Mouse (Mus musculus) hindbrain, embryonic 10.5 days (tissue): ENCODE data around the gene Slc12a1. TPM values are rescaled to one million over a fixed set of nuclear protein-coding genes. Genes with fewer than 3 reads are reported as not detected.

Experiments used
- DNase-seq: peaks from one replicate; pipeline ENCODE4 v3.0.0-alpha.2; 2017; ENCODE audit warnings: low spot score
- H3K27ac ChIP-seq: fragments of 300-500 bp; sonication (generic); 2 replicates; pipeline ENCODE4 v1.5.1; 2016; ENCODE audit warnings: mild to moderate bottlenecking, moderate library complexity
- H3K27me3 ChIP-seq: fragments of 300-500 bp; sonication (generic); 2 replicates; pipeline ENCODE4 v1.6.1; 2016; ENCODE audit warnings: mild to moderate bottlenecking; ENCODE audit not compliant: poor library complexity, insufficient read depth, severe bottlenecking
- H3K36me3 ChIP-seq: fragments of 300-500 bp; sonication (generic); 2 replicates; pipeline ENCODE4 v1.6.1; 2016; ENCODE audit warnings: mild to moderate bottlenecking, moderate library complexity
- H3K4me1 ChIP-seq: fragments of 300-500 bp; sonication (generic); replicated peaks from 2 replicates; pipeline ENCODE4 v1.6.1; 2016; ENCODE audit warnings: mild to moderate bottlenecking
- H3K4me3 ChIP-seq: fragments of 300-500 bp; sonication (generic); 2 replicates; pipeline ENCODE4 v1.5.1; 2016; ENCODE audit warnings: mild to moderate bottlenecking, moderate library complexity
- H3K9me3 ChIP-seq: fragments of 300-500 bp; sonication (generic); 2 replicates; pipeline ENCODE4 v1.6.1; 2016; ENCODE audit warnings: mild to moderate bottlenecking, moderate library complexity
- WGBS: fragments of 180-500 bp; shearing (Covaris S2); methylation state at CpG from one replicate; pipeline ENCODE4 v1.1.7; 2016; 5-methylcytosine and 5-hydroxymethylcytosine counted together
- polyA plus RNA-seq: library from polyadenylated mRNA; unstranded; fragments of >200 nt; fragmentation: Nextera tagmentation; extraction: Ambion mirVana; gene quantifications from 2 replicates; pipeline ENCODE4 v1.2.1, GENCODE M21; 2016

Slc12a1 gene
- polyA plus RNA-seq, 1 experiment from 2014 or later, result not detected

GRCm38 (mm10) chr2:125276692-125277091, 124.4 kb downstream of the Slc12a1 start:
- WGBS, result 86% methylated on average over 5 of the region's 5 CpGs
- no peak overlapping the region for H3K27ac ChIP-seq
- H3K9me3 ChIP-seq, result no peaks in the 10 kb centered on the region
- DNase-seq, result no peak
- no peaks in the 10 kb centered on the region for H3K27me3 ChIP-seq
- H3K36me3 ChIP-seq, result no peaks in the 10 kb centered on the region
- H3K4me1 ChIP-seq, result peaks cover 5% of the 10 kb centered on the region; the same call in 1 of the 2 replicates
- H3K4me3 ChIP-seq, result no peak overlapping the region

- Histone ChIP-seq H3K36me3 (no peaks in the 10 kb centered on the region), H3K4me3 (no peak overlapping the region), H3K27me3 (no peaks in the 10 kb centered on the region), H3K9me3 (no peaks in the 10 kb centered on the region), H3K4me1 (peaks cover 5% of the 10 kb centered on the region; the same call in 1 of the 2 replicates), H3K27ac (no peak overlapping the region)
- 80% methylated on average over 7 of the region's 7 CpGs for WGBS
- DNase-seq, result no peak
These were observed 126.2 kb downstream of the Slc12a1 start for GRCm38 (mm10) chr2:125278474-125278873.

Other genes starting within 250 kb of the Slc12a1 start
- gene Slc24a5, start 84.4 kb upstream of the Slc12a1 start, polyA plus RNA-seq, result 3.5 and 4.7 TPM in 2 replicates
- 160 and 174 TPM in 2 replicates for gene Myef2, start 28.8 kb upstream of the Slc12a1 start, polyA plus RNA-seq
- gene Ctxn2, start 15.8 kb upstream of the Slc12a1 start, polyA plus RNA-seq, result 0.20 TPM in 1 of 2 replicates, not detected in the other
- 218 and 267 TPM in 2 replicates for gene Dut, start 94.7 kb downstream of the Slc12a1 start, polyA plus RNA-seq